Mouse (Mus musculus) megakaryocyte, adult 5-6 weeks (primary cell): Measurements from ENCODE around the gene Lct. TPM values are rescaled to one million over a fixed set of nuclear protein-coding genes. Genes with fewer than 3 reads are reported as not detected.
A peak's percentile ranks its signal among the peaks of the same experiment; 100 is the strongest.
"Not testable (repeated sequence)": the region's sequence is repeated elsewhere in the genome, so short reads cannot be mapped to it uniquely, and the experiment has no call there.

Experiments used
- ATAC-seq: 2 replicates; pipeline ENCODE4 v1.8.0; 2016; ENCODE audit warnings: mild to moderate bottlenecking, inconsistent platforms; ENCODE audit not compliant: poor library complexity, severe bottlenecking
- total RNA-seq, 2 experiments: library from RNA; stranded (forward) in 1 of 2; stranded (reverse) in 1 of 2; fragments of 153-499, 151-499 nt in 1 of 2; fragments of 221-1000, 200-1000 nt in 1 of 2; gene quantifications; 2 replicates each; pipeline versions ENCODE4 v1.2.3 to v1.2.4; 2015 to 2017

Gene Lct
- total RNA-seq (2015) (0.57 and 0.80 TPM in 2 replicates), total RNA-seq (2017) (0.59 and 0.77 TPM in 2 replicates)

DNA sequence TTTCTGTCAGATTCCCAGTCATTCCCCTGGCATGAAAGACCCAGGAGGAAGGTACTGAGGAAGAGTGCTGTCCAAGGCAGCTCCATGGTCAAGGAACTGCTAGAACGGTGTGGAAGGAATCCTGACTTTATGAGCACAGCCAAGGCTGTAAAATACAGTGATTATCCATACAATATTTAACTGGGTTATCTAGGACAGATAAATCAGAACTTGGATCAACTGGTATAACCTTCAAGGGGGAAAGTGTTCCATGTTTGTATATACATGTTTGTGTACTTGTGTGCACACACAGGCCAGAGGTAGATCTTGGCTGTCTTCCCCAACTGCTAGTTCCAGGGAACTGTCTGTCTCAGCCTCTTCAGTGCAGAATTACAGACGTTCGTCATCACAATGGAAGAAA, at the start of gene Lct:
Gene Lct, minus strand, starts transcription at position 101 of the 400 bp plus-strand sequence.
- ATAC-seq, result no peak

DNA sequence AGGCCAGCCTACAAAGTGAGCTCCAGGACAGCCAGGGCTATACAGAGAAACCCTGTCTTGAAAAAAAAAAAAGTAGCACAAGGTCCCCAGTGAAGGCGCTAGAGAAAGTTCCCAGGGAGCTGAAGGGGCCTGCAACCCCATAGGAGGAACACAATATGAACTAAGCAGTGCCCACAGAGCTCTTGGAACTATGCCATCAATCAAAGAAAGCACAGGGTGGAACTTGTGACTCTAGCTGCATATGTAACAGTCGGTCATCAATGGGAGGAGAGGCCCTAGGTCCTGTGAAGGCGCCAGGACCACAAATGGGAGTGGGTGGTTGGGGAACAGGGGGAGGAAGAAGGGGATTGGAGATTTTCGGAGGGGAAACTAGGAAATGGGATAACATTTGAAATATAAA, 48.7 kb upstream of the Lct start:
- ATAC-seq, result no peak

DNA sequence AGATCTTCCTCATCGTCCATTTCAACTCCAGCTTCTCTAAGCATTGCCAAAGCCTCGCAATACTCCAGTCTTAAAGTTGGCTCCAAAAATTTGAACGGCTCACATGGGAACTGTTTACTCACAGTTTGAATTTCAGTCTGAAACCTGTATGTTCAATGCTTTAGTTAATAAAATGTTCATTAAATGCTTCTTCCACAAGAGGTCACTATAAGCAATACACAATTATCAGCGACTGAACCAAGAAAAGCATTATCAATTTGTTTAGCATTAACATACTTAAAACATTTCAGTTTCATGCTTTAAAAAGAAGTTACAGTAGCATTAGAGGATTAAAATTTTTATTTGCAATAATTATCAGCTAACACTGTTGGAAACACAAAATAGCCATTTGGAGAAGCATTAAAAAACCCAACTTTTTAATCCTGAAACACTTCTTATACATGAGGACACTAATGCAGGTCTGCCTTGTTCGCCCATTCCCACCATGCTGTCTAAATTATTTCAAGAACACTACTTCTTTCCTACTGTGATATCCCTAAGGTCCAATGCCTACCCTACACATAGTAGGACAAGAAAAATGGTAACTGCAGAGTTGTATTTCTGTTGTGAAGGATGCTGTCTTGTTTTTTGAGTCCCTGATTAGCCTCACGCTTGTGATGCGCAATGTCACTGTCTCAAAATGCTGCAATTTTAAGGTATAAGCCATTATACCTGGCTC, 44.2 kb upstream of the Lct start:
- peak; percentile 43; the same call in 1 of the 2 replicates for ATAC-seq

DNA sequence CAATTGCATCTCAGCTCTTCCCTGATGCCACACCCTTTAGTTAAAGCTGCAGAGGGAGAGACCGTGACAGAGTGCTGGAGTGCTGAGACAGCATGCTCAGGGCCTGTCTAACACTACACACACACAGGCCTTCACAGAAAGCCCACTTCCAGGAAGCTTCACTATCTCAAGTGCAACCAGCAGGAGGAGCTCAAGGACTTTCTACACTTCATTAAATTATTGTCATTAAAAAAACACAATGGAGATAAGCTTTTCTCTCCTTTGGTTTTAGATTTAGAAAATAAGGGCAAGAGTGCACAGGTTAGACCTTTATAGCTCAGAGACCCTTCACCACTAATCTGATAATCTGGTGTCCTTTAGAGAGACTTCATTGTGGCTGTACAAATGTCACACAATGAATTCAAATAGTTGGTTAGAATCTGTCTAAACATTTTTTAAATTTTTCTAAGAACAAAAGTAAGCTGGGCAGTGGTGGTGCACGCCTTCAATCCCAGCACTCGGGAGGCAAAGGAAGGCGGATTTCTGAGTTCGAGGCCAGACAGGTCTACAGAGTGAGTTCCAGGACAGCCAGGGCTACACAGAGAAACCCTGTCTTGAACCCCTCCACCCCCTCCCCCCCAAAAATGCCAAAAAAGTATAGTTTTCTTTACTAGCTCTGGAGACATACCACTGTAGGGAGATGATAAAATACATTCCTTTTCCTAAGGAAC, 40.8 kb upstream of the Lct start:
- peak; percentile 92 for ATAC-seq

DNA sequence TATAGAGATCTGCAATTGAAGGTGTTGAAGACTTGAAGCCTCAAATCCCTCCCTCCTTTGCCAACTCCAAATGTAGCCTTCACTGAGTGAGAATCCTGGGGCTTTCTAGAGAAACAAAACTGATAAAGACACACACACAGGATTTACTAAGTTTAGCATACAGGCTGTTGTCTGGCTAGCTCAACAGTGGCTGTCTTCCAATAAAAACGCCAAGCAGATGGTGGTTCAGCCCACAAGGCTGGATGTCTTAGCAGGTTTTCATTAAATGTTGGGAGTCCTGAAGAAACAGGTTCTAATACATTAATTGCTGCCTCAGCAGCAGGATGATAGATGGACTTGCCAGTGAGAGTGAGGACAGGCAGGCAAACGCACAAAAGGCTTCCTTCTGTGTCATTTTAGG, 32.5 kb upstream of the Lct start:
- ATAC-seq, result no peak

DNA sequence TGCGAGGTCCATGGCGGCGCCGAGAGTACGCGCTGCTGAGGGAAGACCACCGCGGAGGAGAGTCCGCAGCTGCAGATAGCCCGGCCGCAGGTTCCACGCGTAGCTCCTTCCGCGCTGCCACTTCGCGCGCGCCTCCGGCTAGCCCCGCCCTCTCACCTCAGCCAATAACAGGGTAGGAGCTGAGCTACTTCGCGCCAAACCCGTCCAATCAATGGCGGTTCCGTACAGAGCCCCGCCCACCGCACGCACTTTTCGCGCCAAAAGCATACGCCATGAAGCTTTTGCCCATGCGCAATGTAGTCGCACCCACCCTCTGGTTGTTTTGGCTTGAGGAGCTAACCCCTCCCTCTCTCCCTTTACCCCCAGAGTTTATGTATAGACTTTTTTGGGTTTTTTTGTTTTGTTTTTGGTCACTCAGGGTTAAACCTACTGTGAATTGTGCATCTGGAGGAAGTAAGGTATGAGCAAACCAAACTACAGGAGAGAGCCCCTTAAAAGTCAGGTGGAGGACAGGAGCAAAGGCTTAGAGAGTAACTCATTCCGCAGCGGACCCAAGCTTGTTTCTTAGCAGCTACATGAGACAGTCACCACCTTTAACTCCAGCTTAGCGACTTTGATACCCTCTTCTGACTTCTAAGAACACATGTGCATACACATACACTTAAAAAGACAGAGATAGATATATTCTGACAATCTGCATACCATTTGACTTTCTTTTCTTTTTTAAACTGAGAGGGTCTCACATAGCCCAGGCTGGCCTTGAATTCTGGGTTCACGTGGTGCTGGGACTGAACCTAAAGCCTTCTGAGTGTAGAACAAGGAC, 31.6 kb upstream of the Lct start, which contains the start of gene Mcm6:
Gene Mcm6, minus strand, starts transcription at position 111 of the 823 bp plus-strand sequence.
- ATAC-seq, result peak; percentile 96

DNA sequence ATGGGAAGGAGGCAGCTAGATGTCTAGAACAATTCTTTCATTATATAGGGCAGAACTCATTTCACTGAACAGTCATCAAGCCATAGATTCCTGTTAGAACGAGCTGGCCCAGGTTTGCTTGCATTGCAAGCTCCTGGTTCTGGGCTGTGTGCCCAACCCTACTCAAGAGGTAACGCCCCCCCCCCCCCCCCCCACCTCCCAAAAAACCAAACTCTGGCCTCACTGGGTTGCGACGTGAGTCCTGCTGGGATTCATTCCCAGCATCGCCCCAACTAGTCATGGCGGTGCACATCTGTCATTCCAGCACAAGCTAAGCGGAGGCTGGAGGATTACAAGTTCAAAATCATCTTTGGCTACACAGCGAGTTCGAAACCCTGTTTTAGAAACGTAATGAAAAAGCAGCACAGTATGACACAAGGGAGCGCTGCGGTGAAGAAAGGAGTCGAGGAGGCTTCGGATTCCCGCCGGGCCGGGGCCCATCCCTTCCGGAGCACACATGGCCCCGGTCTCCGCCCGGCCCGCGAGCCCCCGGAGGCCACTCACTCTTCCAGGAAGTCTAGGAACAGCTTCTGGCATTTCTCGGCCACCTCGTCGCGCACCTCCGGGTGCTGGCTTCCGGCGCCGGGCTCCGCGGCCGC, 30.9 kb upstream of the Lct start:
- peak; percentile 26 for ATAC-seq

DNA sequence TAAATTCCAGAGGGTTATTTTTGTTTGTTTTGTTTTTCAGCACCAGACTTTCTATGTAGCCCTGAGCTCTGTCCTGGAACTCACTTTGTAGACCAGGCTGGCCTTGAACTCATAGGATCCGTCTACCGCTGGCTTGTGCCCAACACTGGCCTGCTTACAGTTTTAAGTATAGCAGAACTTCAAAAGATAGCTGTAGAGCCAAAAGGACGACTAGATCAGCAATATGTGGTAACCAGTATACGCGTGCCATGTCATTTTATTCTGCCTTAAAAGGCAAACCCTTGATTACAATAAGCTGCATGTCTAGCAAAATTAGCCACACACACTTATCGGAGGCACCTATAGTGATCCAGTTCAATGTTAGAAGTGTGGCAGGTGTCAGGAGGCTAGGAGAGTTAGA, 30.2 kb upstream of the Lct start:
- ATAC-seq, result no peak

DNA sequence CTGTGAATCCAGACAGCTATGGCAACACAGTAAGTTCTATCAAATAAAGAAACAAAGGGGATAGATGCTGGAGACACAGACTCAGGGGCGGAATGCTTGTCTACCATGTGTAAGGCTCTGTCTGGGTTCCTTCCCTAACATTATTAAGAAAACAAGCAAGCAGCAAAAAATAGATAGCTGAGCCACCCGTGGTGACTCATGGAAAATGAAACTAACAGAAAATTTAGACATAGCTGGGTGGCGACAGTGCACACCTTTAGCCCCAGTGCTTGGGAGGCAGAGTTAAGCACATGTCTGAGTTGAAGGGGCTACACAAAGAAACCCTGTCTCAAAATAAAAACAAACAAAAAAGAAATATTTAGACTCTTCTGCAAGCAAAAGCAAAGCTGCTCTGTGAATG, 29.3 kb upstream of the Lct start:
- peak; percentile 38 for ATAC-seq

DNA sequence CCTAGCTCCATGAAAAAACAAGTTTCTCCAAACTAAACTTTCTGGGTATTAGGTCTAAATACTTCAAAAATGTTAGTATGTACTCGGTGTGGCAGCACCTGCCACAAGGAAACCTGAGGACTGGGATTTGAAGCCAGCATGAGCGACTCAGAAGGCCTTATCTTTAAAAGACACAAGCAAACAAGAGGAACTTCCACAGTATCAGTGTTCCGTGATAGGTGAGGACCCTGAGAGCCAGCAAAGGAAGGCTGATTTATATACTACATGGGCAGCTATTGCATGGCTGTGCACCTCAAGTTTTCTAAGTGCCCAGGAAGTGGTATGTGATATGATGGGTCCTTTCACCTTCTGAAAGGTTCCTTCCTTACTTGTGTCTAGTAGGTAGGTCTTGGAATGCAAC, 25.0 kb upstream of the Lct start:
- ATAC-seq, result no peak

DNA sequence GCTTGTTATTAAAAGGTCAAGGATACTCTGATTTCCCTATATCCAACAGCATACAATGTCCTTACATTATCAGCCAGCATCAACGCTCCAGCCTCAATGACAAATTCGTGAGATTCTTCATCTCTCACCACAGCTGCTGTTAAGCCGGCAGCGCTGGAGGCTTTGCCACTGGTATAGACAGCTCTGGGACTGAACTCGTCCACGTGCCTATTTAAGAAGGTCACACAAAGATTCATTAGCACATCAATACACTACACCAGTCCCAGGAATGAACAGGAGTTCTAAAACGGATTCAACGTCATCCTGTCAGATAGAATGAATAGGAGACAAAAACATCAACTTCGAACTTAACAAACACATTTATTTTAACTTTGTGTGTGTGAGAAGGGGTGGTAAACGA, 16.1 kb upstream of the Lct start:
- no peak for ATAC-seq

DNA sequence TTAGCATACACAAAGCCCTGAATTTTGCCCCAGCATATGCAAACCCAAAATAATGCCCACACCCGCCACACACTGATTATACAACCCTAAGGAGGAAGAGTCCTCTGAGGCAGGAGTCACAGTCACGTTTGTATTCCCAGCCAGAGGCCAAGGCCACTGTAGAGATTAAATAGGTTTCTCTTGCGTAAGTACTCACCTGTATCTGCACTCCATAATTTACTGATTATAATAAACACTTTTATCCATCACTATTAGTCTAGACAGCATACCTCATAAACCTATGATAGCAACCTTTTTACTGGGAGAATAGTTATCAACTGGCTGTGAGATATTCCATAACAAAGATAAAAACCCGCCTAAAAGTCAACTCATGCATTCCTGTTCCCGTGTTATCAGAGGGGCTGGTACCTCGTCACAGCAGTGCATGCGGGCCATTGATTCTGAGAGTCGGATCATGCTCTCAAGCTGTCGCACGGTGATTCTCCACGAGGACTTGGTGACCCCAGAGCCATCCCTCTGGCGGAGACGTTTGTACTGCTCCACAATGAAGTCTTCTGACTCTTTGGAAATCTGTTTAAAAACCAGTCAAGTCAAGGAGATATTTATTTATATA, 9.7 kb upstream of the Lct start:
- ATAC-seq, result no peak

DNA sequence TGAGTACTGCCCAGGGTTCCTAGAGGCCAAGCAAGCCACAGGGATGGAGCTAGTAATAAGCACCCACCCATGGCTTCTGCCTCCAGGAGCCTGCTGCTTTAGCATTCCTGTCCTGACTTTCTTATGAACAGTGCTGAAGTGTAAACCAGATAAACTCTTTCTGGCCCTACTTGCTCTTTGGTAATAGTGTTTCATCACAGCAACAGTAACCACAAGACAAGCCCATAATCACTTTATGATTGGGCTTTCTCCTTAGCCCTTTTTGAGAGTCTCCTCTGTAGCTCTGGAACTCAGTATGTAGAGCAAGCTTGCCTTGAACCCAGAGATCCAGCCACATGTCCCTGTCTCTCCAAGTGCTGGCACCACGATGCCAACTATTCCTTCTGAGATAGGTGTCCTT, 2.2 kb upstream of the Lct start:
- ATAC-seq, result peak; percentile 80

DNA sequence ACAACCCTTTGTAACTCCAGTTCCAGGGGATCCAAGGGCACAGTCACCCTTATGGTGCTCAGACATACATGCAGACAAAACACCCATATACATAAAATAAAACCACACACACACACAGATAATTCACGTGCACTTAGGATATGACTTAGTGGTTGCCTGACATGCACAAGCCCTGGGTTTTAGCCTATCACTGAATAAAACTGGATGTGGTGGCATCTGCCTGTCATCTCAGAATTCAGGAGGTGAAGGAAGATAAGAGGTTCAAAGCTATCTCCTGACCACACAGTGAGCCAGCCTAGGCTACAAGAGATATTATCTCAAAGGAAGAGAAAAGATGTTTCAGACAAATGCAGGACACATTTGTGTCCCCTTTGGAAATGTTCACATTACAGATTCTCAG, 953 bp downstream of the Lct start:
- ATAC-seq, result no peak

DNA sequence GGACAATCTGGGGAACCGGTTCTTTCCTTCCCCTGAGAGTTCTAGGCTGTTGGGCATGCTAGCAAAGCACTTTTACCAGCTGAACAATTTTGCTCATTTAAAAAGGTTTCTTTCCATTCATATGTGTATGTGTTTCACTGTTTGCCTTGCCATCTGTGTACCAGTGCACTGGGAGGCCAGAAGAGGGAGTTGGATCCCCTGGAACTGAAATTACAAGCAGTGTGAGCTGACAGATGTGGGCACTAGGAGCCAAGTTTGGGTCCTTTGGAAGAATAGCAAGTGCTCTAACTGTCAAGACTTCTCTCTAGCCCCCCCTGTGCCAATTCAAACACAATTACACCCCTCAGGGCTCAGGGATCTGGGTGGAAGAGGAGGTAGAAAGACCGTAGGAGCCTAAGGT, 3.3 kb downstream of the Lct start:
- ATAC-seq, result no peak

DNA sequence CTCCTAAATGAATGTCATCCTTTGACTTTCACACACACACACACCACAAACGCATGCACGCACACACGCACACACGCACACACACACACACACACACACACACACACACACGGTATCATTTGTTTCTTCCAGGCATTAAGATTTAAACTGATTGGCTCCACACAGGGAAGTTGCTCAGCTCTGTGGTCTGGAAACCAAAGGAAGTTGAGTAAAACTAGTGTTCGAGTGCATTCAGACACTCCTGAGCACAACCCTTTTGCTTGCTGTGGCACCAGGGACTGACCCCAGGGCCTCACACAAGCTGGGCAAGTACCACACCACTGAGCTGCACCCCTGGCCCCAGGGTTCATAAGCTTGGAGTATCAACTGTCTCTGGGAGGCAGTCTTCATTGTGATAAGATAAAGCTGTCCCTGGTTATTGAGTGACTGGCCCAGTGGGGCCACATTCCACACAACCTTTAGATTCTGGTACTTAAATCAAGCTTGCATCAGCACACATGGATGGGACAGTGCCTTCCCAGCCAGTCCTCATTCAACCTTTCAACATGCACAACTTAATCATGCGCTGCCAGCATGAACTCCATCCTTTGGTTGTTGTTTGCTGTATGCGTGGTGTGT, 5.0 kb downstream of the Lct start:
- peak; percentile 94 for ATAC-seq

DNA sequence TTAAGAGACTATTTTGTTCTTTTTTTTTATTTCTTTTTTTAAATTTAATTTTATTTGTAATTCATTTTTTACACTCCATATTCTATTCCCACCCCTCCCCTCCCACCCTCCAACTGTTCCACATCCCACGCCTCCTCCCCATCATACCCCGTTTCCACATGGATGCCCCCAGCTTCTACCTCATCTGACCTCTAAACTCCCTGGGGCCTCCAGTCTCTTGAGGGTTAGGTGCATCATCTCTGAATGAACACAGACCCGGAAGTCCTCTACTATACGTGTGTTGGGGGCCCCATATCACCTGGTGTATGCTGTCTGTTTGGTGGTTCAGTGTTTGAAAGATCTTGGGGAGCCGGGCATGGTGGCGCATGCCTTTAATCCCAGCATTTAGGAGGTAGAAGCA, 8.9 kb downstream of the Lct start:
- not testable (repeated sequence) for ATAC-seq

DNA sequence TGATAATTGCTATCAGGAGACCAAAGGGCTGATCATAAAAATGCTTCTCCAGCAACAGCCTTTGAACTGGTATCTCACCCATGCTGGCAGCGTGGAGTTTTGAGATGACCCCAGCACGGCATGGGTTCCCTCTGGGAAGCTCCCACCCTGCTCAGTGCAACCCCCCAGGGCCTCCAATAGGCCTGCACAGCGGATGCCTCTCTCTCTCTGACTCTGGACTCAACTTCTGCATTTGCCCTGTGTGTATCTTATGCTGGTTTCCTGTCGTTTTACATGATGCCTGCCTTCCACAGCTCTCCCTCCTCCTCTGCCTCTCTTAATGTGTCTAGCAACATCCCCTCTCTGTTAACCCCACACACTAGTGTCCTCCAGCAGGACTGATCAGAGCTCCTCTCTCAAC, 13.5 kb downstream of the Lct start:
- ATAC-seq, result peak; percentile 92

DNA sequence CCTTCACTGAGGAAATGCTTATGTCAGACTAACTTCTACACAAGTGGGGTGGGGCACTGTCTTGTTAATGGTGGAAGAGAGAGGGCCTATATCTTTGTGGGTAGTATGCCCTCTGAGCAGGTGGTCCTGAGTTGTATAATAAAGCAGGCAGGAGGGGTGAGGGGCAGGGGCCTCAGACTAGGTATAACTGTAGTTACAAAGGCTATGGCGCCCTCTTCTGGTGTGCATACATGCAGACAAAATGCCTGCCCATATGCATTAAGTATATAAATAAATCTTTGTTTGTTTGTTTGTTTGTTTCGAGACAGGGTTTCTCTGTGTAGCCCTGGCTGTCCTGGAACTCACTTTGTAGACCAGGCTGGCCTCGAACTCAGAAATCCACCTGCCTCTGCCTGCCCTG, 19.1 kb downstream of the Lct start:
- ATAC-seq, result no peak

DNA sequence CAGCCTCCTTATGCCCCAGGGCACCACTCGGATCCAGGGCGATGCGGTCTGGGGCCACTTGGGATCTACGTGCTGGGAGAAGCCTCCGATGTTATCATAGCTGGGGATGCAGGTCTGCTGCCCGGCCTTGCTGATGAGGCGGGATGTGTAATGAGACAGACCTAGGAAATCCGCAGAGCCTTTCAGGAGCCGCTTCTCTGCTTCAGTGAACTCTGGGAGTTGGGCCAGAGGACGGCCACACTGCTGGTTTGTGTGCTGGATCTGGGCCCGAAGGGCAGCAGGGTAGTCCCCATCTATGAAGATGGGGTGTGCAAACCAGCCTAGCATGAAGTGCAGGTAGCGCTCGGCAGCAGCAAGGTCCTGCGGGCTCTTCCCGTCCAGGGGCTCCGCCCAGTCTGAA, 24.2 kb downstream of the Lct start:
- ATAC-seq, result no peak
